Mouse (Mus musculus): ENCODE results near the gene Pheta1.
A peak's percentile ranks its signal among the peaks of the same experiment; 100 is the strongest.

Pheta1 gene

GRCm38 (mm10) chr5:121848743-121849142, at the start of gene Pheta1:
Gene Pheta1, plus strand, starts transcription at chr5:121848984.
- peak; percentile 89 to 93 for DNase-seq (ENCODE audit: low spot score in 2 of 2)

- DNase-seq (ENCODE audit: low spot score in 2 of 2): no peak
These were observed 41.6 kb upstream of the Pheta1 start for GRCm38 (mm10) chr5:121807186-121807585.

- no peak for DNase-seq (ENCODE audit: low spot score in 2 of 2)
These were observed 40.6 kb upstream of the Pheta1 start for GRCm38 (mm10) chr5:121808202-121808601.

- no peak for DNase-seq (ENCODE audit: low spot score in 2 of 2)
These were observed 39.0 kb upstream of the Pheta1 start for GRCm38 (mm10) chr5:121809667-121810224.

- DNase-seq (ENCODE audit: low spot score in 2 of 2): no peak
These were observed 38.2 kb upstream of the Pheta1 start for GRCm38 (mm10) chr5:121810331-121811151.

GRCm38 (mm10) chr5:121811485-121811931, 37.3 kb upstream of the Pheta1 start:
- no peak for DNase-seq (ENCODE audit: low spot score in 2 of 2)

GRCm38 (mm10) chr5:121812526-121813243, 36.1 kb upstream of the Pheta1 start:
- DNase-seq (ENCODE audit: low spot score in 2 of 2): no peak

- no peak for DNase-seq (ENCODE audit: low spot score in 2 of 2)
These were observed 35.0 kb upstream of the Pheta1 start for GRCm38 (mm10) chr5:121813744-121814143.

- peak; percentile 68 to 78 for DNase-seq (ENCODE audit: low spot score in 2 of 2)
These were observed 33.7 kb upstream of the Pheta1 start for GRCm38 (mm10) chr5:121815067-121815466.

- DNase-seq (ENCODE audit: low spot score in 2 of 2): no peak
These were observed 32.9 kb upstream of the Pheta1 start for GRCm38 (mm10) chr5:121815867-121816380.

GRCm38 (mm10) chr5:121816611-121817010, 32.2 kb upstream of the Pheta1 start:
- no peak for DNase-seq (ENCODE audit: low spot score in 2 of 2)

- no peak for DNase-seq (ENCODE audit: low spot score in 2 of 2)
These were observed 31.2 kb upstream of the Pheta1 start for GRCm38 (mm10) chr5:121817551-121817950.

GRCm38 (mm10) chr5:121818401-121818800, 30.4 kb upstream of the Pheta1 start:
- no peak for DNase-seq (ENCODE audit: low spot score in 2 of 2)

- DNase-seq (ENCODE audit: low spot score in 2 of 2): no peak
These were observed 29.9 kb upstream of the Pheta1 start for GRCm38 (mm10) chr5:121818862-121819261.

GRCm38 (mm10) chr5:121819559-121819958, 29.2 kb upstream of the Pheta1 start:
- no peak for DNase-seq (ENCODE audit: low spot score in 2 of 2)

- no peak for DNase-seq (ENCODE audit: low spot score in 2 of 2)
These were observed 28.6 kb upstream of the Pheta1 start for GRCm38 (mm10) chr5:121820161-121820560.

- DNase-seq (ENCODE audit: low spot score in 2 of 2): no peak
These were observed 28.1 kb upstream of the Pheta1 start for GRCm38 (mm10) chr5:121820657-121821056.

GRCm38 (mm10) chr5:121821116-121821515, 27.7 kb upstream of the Pheta1 start:
- no peak for DNase-seq (ENCODE audit: low spot score in 2 of 2)

GRCm38 (mm10) chr5:121821552-121821951, 27.2 kb upstream of the Pheta1 start:
- DNase-seq (ENCODE audit: low spot score in 2 of 2): no peak

- DNase-seq (ENCODE audit: low spot score in 2 of 2): no peak
These were observed 25.8 kb upstream of the Pheta1 start for GRCm38 (mm10) chr5:121822786-121823505.

- no peak for DNase-seq (ENCODE audit: low spot score in 2 of 2)
These were observed 25.1 kb upstream of the Pheta1 start for GRCm38 (mm10) chr5:121823668-121824067.

- DNase-seq (ENCODE audit: low spot score in 2 of 2): peak; percentile 48 to 78
These were observed 24.7 kb upstream of the Pheta1 start for GRCm38 (mm10) chr5:121824121-121824520.
